Mouse (Mus musculus): ENCODE results near the gene Fbxo11. TPM values are rescaled to one million over a fixed set of nuclear protein-coding genes. Genes with fewer than 3 reads are reported as not detected.
A peak's percentile ranks its signal among the peaks of the same experiment; 100 is the strongest.

The Fbxo11 gene
- 39.0 and 41.2 TPM in 2 replicates for polyA plus RNA-seq (2014; fragmentation: Nextera tagmentation; extraction: Ambion mirVana)

DNA sequence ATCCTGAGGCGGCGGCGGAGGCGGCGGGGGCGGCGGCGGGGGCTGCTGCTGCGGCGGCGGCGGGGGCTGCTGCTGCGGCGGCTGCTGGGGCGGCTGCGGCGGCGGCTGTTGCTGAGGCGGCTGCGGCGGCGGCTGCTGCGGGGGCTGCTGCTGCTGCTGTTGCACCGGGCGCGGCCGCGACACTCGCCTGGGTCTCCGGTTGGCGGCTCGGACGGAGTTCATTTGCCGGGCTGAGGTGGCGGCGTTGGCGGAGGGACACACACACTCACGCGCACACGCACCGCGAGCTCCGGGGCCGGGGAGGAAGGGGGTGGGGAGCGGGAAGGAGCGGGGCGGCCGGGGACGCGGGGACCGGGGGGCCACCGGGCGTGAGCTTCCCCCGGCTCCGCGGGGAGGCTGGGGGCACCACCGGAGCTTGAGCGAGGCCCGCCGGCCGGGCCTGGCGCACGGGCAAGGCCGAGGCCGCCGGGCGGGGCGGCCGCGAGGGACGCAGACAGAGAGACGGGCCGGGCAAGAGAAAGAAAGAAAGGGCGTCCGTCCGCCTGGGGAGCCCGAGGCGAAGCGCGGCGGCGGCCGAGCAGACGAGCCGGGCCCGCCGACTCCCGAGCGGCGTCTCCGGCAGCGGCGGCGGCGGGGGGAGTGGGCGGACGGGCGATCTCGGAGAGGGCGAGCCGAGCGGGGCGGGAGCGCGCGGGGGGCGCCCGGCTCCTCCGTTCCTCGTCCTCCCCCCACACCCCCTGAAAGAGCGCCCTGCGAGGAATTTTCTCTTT is at the start of gene Fbxo11:
Fbxo11 (minus strand) TSS at position 261 of the 770 bp plus-strand sequence.
- H3K4me2 ChIP-seq: peak within 1 kb of the TSS; percentile 81
- H3K4me1 ChIP-seq (ENCODE audit: control insufficient read depth, insufficient read depth, low read length): peaks cover 9% of the 10 kb centered on the region
- peak; percentile 26 for ATAC-seq (ENCODE audit: low FRiP score)
- DNase-seq (ENCODE audit: low spot score, missing footprints): peak; percentile 93
- no peaks in the 10 kb centered on the region for H3K27me3 ChIP-seq (ENCODE audit: control insufficient read depth, insufficient read depth, low read length)
- WGBS: 0% methylated on average over 62 of the region's 112 CpGs
- peak within 1 kb of the TSS; percentile 99 for H3K27ac ChIP-seq (ENCODE audit: low read depth, low read length)
- peak within 1 kb of the TSS; percentile 100 for H3K4me3 ChIP-seq (ENCODE audit: low read depth, low read length)
- peak within 1 kb of the TSS; percentile 100 for H3K9ac ChIP-seq (ENCODE audit: low read length)
- no peaks in the 10 kb centered on the region for H3K9me3 ChIP-seq (ENCODE audit: control insufficient read depth, low read length)
- H3K36me3 ChIP-seq (ENCODE audit: control insufficient read depth, insufficient read depth, low read length): no peaks in the 10 kb centered on the region

DNA sequence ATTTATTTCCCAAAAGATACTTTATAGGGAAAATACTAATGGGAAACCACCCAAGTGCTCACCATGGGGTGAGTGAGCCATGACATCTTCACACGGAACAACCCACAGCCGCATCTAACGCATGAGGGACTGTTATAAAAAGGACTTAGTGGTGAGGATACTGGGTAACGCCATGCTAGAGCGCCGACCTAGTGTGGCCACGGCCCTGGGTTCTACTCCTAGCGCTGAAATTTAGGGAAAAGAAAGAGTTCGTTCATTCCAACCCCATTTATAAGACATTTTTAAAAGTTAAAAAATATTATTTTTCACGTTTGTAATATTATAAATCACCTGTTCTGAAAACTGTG is 48.8 kb upstream of the Fbxo11 start:
- ATAC-seq (ENCODE audit: low FRiP score) (no peak), DNase-seq (ENCODE audit: low spot score, missing footprints) (no peak)
- Histone ChIP-seq H3K9me3 (ENCODE audit: control insufficient read depth, low read length) (no peaks in the 10 kb centered on the region), H3K4me2 (no peak overlapping the region), H3K4me1 (ENCODE audit: control insufficient read depth, insufficient read depth, low read length) (no peaks in the 10 kb centered on the region), H3K4me3 (ENCODE audit: low read depth, low read length) (no peak overlapping the region), H3K9ac (ENCODE audit: low read length) (no peak overlapping the region), H3K36me3 (ENCODE audit: control insufficient read depth, insufficient read depth, low read length) (no peaks in the 10 kb centered on the region), H3K27me3 (ENCODE audit: control insufficient read depth, insufficient read depth, low read length) (no peaks in the 10 kb centered on the region), H3K27ac (ENCODE audit: low read depth, low read length) (no peak overlapping the region)
- 92% methylated on average over 10 of the region's 10 CpGs for WGBS

- DNase-seq (ENCODE audit: low spot score, missing footprints): no peak
These were observed 48.2 kb upstream of the Fbxo11 start for GRCm38 (mm10) chr17:88113015-88113882.

DNA sequence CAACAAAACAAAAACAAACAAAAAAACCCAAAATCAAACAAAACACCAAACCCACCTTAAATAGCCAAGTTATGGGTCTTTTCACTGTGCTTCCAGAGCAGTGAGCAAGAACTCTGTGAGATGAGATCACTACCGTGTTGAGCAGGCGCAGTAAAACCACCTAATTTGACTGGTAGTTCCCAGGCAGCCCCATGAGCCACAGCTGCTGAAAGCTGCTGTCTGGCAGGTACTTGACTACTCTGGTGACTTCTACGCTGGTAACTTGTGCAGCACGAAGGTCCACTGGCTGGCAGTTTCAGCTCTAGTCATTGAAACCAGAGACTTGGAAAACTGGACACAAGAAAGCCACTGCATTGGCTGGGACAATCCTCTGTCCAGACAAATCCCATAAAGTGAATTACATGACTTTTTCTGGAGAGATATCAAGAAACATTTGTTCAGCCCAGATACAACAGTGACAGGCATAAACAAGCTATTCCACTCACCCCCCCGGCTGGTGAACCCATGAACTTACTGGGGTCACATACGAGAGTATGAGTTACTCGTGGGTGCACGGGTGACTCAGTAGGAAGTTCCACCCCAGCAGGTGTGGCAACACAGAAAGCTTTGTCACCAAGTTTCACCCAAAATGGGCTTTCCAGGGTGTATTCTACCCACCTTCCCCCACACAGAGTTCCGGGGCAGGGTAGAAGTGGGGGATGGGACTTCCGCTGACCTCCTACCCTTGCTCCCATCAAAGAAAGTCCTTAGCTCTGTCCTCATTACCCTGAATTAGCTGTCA is 47.0 kb upstream of the Fbxo11 start:
- Histone ChIP-seq H3K4me3 (ENCODE audit: low read depth, low read length) (no peak overlapping the region), H3K9me3 (ENCODE audit: control insufficient read depth, low read length) (no peaks in the 10 kb centered on the region), H3K4me2 (no peak overlapping the region), H3K27ac (ENCODE audit: low read depth, low read length) (no peak overlapping the region), H3K4me1 (ENCODE audit: control insufficient read depth, insufficient read depth, low read length) (no peaks in the 10 kb centered on the region), H3K36me3 (ENCODE audit: control insufficient read depth, insufficient read depth, low read length) (no peaks in the 10 kb centered on the region), H3K27me3 (ENCODE audit: control insufficient read depth, insufficient read depth, low read length) (no peaks in the 10 kb centered on the region), H3K9ac (ENCODE audit: low read length) (no peak overlapping the region)
- DNase-seq (ENCODE audit: low spot score, missing footprints): peak; percentile 76
- 84% methylated on average over 10 of the region's 10 CpGs for WGBS
- ATAC-seq (ENCODE audit: low FRiP score): no peak

More at GRCm38 (mm10) chr17:88113015-88113882, 48.2 kb upstream of the Fbxo11 start:
- H3K4me3 ChIP-seq (ENCODE audit: low read depth, low read length): no peak overlapping the region
- H3K9ac ChIP-seq (ENCODE audit: low read length): no peak overlapping the region
- no peaks in the 10 kb centered on the region for H3K27me3 ChIP-seq (ENCODE audit: control insufficient read depth, insufficient read depth, low read length)
- H3K36me3 ChIP-seq (ENCODE audit: control insufficient read depth, insufficient read depth, low read length): no peaks in the 10 kb centered on the region
- 87% methylated on average over 12 of the region's 12 CpGs for WGBS
- no peaks in the 10 kb centered on the region for H3K9me3 ChIP-seq (ENCODE audit: control insufficient read depth, low read length)
- H3K27ac ChIP-seq (ENCODE audit: low read depth, low read length): no peak overlapping the region
- ATAC-seq (ENCODE audit: low FRiP score): no peak
- no peaks in the 10 kb centered on the region for H3K4me1 ChIP-seq (ENCODE audit: control insufficient read depth, insufficient read depth, low read length)
- H3K4me2 ChIP-seq: no peak overlapping the region

- peak; percentile 10 for DNase-seq (ENCODE audit: low spot score, missing footprints)
- H3K27ac ChIP-seq (ENCODE audit: low read depth, low read length): no peak overlapping the region
- H3K9ac ChIP-seq (ENCODE audit: low read length): no peak overlapping the region
- no peak overlapping the region for H3K4me3 ChIP-seq (ENCODE audit: low read depth, low read length)
- no peaks in the 10 kb centered on the region for H3K36me3 ChIP-seq (ENCODE audit: control insufficient read depth, insufficient read depth, low read length)
- H3K9me3 ChIP-seq (ENCODE audit: control insufficient read depth, low read length): no peaks in the 10 kb centered on the region
- WGBS: 88% methylated on average over 12 of the region's 12 CpGs
- no peaks in the 10 kb centered on the region for H3K27me3 ChIP-seq (ENCODE audit: control insufficient read depth, insufficient read depth, low read length)
- no peaks in the 10 kb centered on the region for H3K4me1 ChIP-seq (ENCODE audit: control insufficient read depth, insufficient read depth, low read length)
- no peak for ATAC-seq (ENCODE audit: low FRiP score)
- H3K4me2 ChIP-seq: no peak overlapping the region
These were observed 46.1 kb upstream of the Fbxo11 start for GRCm38 (mm10) chr17:88111081-88111796.

GRCm38 (mm10) chr17:88107708-88108107 is 42.6 kb upstream of the Fbxo11 start:
- Histone ChIP-seq H3K9me3 (ENCODE audit: control insufficient read depth, low read length) (no peaks in the 10 kb centered on the region), H3K36me3 (ENCODE audit: control insufficient read depth, insufficient read depth, low read length) (no peaks in the 10 kb centered on the region), H3K4me1 (ENCODE audit: control insufficient read depth, insufficient read depth, low read length) (no peaks in the 10 kb centered on the region), H3K27ac (ENCODE audit: low read depth, low read length) (no peak overlapping the region), H3K4me2 (no peak overlapping the region), H3K9ac (ENCODE audit: low read length) (no peak overlapping the region), H3K27me3 (ENCODE audit: control insufficient read depth, insufficient read depth, low read length) (no peaks in the 10 kb centered on the region), H3K4me3 (ENCODE audit: low read depth, low read length) (no peak overlapping the region)
- ATAC-seq (ENCODE audit: low FRiP score): no peak
- DNase-seq (ENCODE audit: low spot score, missing footprints): no peak
- 86% methylated on average over 4 of the region's 4 CpGs for WGBS

GRCm38 (mm10) chr17:88106365-88106764 is 41.3 kb upstream of the Fbxo11 start:
- Histone ChIP-seq H3K9ac (ENCODE audit: low read length) (no peak overlapping the region), H3K36me3 (ENCODE audit: control insufficient read depth, insufficient read depth, low read length) (no peaks in the 10 kb centered on the region), H3K27me3 (ENCODE audit: control insufficient read depth, insufficient read depth, low read length) (no peaks in the 10 kb centered on the region), H3K4me1 (ENCODE audit: control insufficient read depth, insufficient read depth, low read length) (no peaks in the 10 kb centered on the region), H3K27ac (ENCODE audit: low read depth, low read length) (no peak overlapping the region), H3K4me3 (ENCODE audit: low read depth, low read length) (no peak overlapping the region), H3K4me2 (no peak overlapping the region), H3K9me3 (ENCODE audit: control insufficient read depth, low read length) (no peaks in the 10 kb centered on the region)
- ATAC-seq (ENCODE audit: low FRiP score): no peak
- no peak for DNase-seq (ENCODE audit: low spot score, missing footprints)
- 93% methylated on average over 9 of the region's 9 CpGs for WGBS

DNA sequence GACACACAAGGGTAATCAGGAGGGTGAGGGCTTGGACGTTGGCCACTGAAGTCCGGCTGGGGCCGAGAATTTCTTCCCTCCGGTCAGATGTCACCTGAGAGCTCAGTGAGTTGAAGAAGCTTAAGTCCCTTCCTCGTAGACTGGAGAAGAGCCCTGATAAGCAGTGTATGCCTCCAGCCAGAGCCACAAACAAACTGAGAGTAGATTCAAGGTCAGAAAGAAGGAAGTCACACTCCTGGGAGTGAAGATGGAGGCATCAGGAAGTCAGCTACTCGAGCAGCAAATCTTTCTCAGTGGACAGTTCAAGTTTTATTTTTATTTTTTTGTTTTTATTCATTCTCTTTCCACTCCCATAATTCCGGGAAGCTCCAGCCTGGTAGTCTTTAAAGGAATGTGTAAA is 37.5 kb upstream of the Fbxo11 start:
- DNase-seq (ENCODE audit: low spot score, missing footprints): no peak
- Histone ChIP-seq H3K36me3 (ENCODE audit: control insufficient read depth, insufficient read depth, low read length) (no peaks in the 10 kb centered on the region), H3K27ac (ENCODE audit: low read depth, low read length) (no peak overlapping the region), H3K4me1 (ENCODE audit: control insufficient read depth, insufficient read depth, low read length) (no peaks in the 10 kb centered on the region), H3K4me3 (ENCODE audit: low read depth, low read length) (no peak overlapping the region), H3K27me3 (ENCODE audit: control insufficient read depth, insufficient read depth, low read length) (no peaks in the 10 kb centered on the region), H3K9me3 (ENCODE audit: control insufficient read depth, low read length) (no peaks in the 10 kb centered on the region), H3K9ac (ENCODE audit: low read length) (no peak overlapping the region), H3K4me2 (no peak overlapping the region)
- 86% methylated on average over 7 of the region's 7 CpGs for WGBS
- ATAC-seq (ENCODE audit: low FRiP score): no peak

Data from midbrain, embryonic 11.5 days (tissue).